Mouse (Mus musculus) urinary bladder, adult 2 months (tissue): ENCODE results near the gene Ippk. TPM values are rescaled to one million over a fixed set of nuclear protein-coding genes. Genes with fewer than 3 reads are reported as not detected.
A peak's percentile ranks its signal among the peaks of the same experiment; 100 is the strongest.

Source experiments
- DNase-seq: peaks from one replicate; pipeline ENCODE4 v3.0.0; 2022; ENCODE audit warnings: low spot score
- polyA plus RNA-seq: library from polyadenylated mRNA; depleted of rRNA; stranded (reverse); fragments of >200 nt; gene quantifications from 2 replicates; pipeline ENCODE4 v1.2.3, GENCODE M21; 2012; rRNA removed

The Ippk gene
- 10.0 and 12.4 TPM in 2 replicates for polyA plus RNA-seq

- peak; percentile 87 for DNase-seq
Measured at GRCm38 (mm10) chr13:49420754-49421605, at the start of gene Ippk. Gene Ippk, plus strand, starts transcription at chr13:49421249.

GRCm38 (mm10) chr13:49371428-49371899 lies 49.6 kb upstream of the Ippk start:
- no peak for DNase-seq

- DNase-seq = no peak
Measured at GRCm38 (mm10) chr13:49372370-49373060, 48.5 kb upstream of the Ippk start.

- DNase-seq = no peak
Measured at GRCm38 (mm10) chr13:49374304-49374703, 46.7 kb upstream of the Ippk start.

GRCm38 (mm10) chr13:49374730-49375129 lies 46.3 kb upstream of the Ippk start:
- no peak for DNase-seq

- DNase-seq = no peak
Measured at GRCm38 (mm10) chr13:49377608-49378007, 43.4 kb upstream of the Ippk start.

GRCm38 (mm10) chr13:49379301-49379700 lies 41.7 kb upstream of the Ippk start:
- DNase-seq = no peak

- DNase-seq = peak; percentile 75
Measured at GRCm38 (mm10) chr13:49381230-49381629, 39.8 kb upstream of the Ippk start.

GRCm38 (mm10) chr13:49382997-49383396 lies 38.1 kb upstream of the Ippk start:
- no peak for DNase-seq

GRCm38 (mm10) chr13:49384751-49385463 lies 36.1 kb upstream of the Ippk start:
- DNase-seq = no peak

GRCm38 (mm10) chr13:49391374-49391773 lies 29.7 kb upstream of the Ippk start:
- no peak for DNase-seq

- DNase-seq = no peak
Measured at GRCm38 (mm10) chr13:49393579-49393978, 27.5 kb upstream of the Ippk start.

- no peak for DNase-seq
Measured at GRCm38 (mm10) chr13:49394886-49395447, 26.1 kb upstream of the Ippk start.

- DNase-seq = no peak
Measured at GRCm38 (mm10) chr13:49396798-49397197, 24.3 kb upstream of the Ippk start.

- DNase-seq = no peak
Measured at GRCm38 (mm10) chr13:49398191-49398590, 22.9 kb upstream of the Ippk start.

GRCm38 (mm10) chr13:49400139-49400538 lies 20.9 kb upstream of the Ippk start:
- no peak for DNase-seq

GRCm38 (mm10) chr13:49402628-49403027 lies 18.4 kb upstream of the Ippk start:
- DNase-seq = no peak

- no peak for DNase-seq
Measured at GRCm38 (mm10) chr13:49407795-49408194, 13.3 kb upstream of the Ippk start.

- DNase-seq = no peak
Measured at GRCm38 (mm10) chr13:49421606-49421917, 513 bp downstream of the Ippk start.

- DNase-seq = no peak
Measured at GRCm38 (mm10) chr13:49421959-49422358, 910 bp downstream of the Ippk start.

- DNase-seq = no peak
Measured at GRCm38 (mm10) chr13:49426736-49427135, 5.7 kb downstream of the Ippk start.

GRCm38 (mm10) chr13:49428042-49428675 lies 7.1 kb downstream of the Ippk start:
- DNase-seq = no peak
